Mouse (Mus musculus): ENCODE data around the gene Eif4e1b.

Gene Eif4e1b

DNA sequence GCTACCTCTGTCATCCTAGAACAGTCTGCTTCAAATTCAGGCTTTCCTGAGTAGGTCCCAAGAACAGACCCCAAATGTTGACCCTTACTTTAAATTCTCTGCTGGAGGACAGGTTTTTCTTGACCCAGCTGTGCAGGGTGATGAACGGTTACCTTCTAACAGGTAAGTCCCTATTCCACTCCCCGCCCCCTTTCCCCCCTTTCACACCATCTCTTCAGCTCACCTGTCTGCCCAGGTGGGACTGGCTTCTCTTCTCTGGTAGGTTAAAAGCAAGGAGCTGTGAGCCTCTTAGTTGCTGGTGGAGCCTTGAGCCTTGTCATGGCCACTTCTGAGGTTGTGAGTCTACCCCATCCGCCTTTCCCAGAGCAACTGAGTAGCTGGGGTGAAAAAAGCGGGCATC is at the start of gene Eif4e1b:
Eif4e1b (plus strand) TSS at position 301 of the 400 bp plus-strand sequence.
- no peak for DNase-seq (ENCODE audit: low read depth, low spot score)

- no peak for DNase-seq (ENCODE audit: low read depth, low spot score)
These were observed 46.9 kb upstream of the Eif4e1b start for GRCm38 (mm10) chr13:54736931-54737330.

GRCm38 (mm10) chr13:54737488-54738212 is 46.1 kb upstream of the Eif4e1b start:
- DNase-seq (ENCODE audit: low read depth, low spot score), result no peak

- DNase-seq (ENCODE audit: low read depth, low spot score), result no peak
These were observed 45.6 kb upstream of the Eif4e1b start for GRCm38 (mm10) chr13:54738213-54738601.

DNA sequence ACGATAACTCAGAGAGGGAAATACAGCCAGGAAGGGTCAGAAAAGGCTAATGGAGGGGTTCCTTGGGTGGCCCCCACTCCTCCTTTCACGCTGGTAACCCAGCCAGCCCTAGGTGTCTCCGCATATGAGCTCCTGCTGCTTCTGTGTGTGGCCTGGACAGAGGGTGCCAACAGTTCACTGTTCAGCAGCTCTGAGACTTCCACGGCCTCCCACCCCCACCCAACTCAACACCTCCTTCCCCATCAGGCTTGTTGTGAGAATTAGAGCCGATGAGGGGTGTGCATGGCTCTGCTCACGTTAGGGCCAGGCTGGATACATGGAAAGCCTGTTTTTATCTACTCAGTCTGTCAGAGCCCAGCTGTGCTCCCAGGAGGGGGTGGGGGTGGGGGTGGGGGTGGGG is 37.7 kb upstream of the Eif4e1b start:
- no peak for DNase-seq (ENCODE audit: low read depth, low spot score)

DNA sequence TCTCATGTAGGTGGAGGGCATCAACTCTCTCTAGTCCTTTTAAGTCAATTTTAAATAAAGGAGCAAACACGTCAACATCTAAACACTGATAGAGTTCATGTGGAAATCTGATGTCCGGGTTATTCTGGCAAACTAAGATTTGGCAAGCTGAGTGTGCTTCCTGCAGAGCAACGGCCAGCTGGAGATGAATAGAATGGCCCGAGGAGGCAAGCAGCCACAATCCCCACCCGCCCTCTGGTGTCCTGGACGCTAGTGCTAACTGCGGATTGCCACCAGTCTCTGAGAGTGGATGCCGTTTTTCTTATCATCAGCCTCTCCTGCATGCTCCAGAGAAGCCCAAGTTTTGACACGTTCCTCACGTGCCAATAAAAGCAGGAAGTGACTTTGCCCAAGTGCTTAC is 36.9 kb upstream of the Eif4e1b start:
- no peak for DNase-seq (ENCODE audit: low read depth, low spot score)

GRCm38 (mm10) chr13:54748190-54748589 is 35.6 kb upstream of the Eif4e1b start:
- DNase-seq (ENCODE audit: low read depth, low spot score), result no peak

GRCm38 (mm10) chr13:54748721-54749060 is 35.1 kb upstream of the Eif4e1b start:
- DNase-seq (ENCODE audit: low read depth, low spot score), result no peak

GRCm38 (mm10) chr13:54749061-54749863 is 34.5 kb upstream of the Eif4e1b start:
- DNase-seq (ENCODE audit: low read depth, low spot score), result peak; percentile 11

GRCm38 (mm10) chr13:54749864-54750411 is 33.9 kb upstream of the Eif4e1b start, which contains the start of gene Gprin1:
Gene Gprin1 (minus strand): TSS chr13:54749874.
- no peak for DNase-seq (ENCODE audit: low read depth, low spot score)

- peak; percentile 26 for DNase-seq (ENCODE audit: low read depth, low spot score)
These were observed 33.1 kb upstream of the Eif4e1b start for GRCm38 (mm10) chr13:54750699-54751098.

- DNase-seq (ENCODE audit: low read depth, low spot score), result no peak
These were observed 31.1 kb upstream of the Eif4e1b start for GRCm38 (mm10) chr13:54752656-54753055.

- DNase-seq (ENCODE audit: low read depth, low spot score), result no peak
These were observed 30.1 kb upstream of the Eif4e1b start for GRCm38 (mm10) chr13:54753733-54754132.

DNA sequence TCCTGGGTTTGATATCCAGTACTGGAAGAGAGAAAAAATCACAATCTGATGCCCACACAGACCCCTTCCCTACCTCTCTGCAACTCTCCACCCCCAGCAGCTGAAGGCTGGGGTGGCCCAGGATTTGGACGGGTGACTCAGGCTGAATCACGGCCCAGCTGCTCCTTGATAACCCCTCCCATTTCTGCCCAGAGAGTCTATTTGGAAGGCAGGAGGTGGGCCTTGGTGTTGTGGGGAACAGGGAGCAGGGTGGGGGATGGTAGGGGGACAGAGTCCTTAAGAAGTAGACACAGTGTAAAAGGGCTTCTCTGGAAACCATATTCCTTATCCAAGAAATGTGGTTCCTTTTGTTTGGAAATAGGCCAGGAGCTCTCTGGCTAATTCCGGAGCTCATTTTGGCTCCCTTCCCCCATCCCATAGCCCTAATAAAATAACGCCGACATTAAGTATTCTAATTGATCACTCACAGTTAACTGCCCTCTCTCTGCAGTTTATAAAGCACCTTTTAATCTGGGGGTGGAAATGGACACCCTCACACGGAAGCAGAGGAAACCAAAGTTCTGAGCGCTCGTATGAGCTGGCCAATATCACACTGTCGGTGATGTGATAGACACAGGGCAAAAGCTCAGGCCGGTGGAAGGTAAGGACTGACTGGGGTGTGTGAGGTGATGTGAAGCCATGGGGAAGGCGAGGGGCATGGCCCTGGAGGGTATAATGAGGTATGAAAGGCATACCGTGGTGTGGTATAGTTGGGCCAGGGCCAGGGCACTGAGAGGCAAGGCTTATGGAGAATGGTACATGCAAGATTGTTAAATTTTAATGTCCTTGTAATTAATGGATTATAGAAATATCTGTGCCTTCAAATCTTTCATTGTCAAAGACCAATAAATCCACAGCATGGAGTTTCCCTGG is 29.4 kb upstream of the Eif4e1b start:
- DNase-seq (ENCODE audit: low read depth, low spot score), result no peak

- no peak for DNase-seq (ENCODE audit: low read depth, low spot score)
These were observed 28.5 kb upstream of the Eif4e1b start for GRCm38 (mm10) chr13:54755201-54755830.

GRCm38 (mm10) chr13:54756156-54756712 is 27.6 kb upstream of the Eif4e1b start:
- no peak for DNase-seq (ENCODE audit: low read depth, low spot score)

DNA sequence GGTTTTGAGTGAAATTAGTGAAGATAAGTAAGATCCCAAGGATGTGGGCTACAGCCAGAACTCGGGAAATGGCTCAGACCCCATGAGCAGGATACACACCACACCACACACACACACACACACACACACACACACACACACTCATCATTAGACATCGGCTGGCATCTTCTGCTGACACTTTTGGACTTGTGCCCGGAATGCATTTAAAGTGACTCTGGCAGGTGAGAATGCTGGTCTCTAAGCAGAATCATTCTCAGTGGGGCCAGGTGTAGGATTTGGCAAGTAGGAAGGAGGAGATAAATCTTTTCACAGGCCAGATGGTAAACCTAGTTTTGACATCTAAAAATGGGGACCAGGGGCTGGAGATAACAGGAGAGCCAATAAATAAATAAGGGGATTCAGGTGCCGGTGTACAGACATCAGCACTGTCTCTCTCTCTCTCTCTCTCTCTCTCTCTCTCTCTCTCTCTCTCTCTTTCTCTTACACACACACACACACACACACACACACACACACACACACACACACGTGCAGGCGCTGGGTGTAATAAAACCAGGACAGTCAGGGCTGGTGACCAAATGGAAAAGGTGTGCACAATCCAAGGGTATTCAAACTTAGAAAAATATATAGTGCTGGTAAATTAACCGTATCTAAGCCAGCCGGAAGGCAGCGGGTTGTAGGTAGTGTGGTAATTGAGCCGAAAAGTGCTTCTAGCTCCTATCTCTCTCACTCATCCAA is 26.5 kb upstream of the Eif4e1b start:
- no peak for DNase-seq (ENCODE audit: low read depth, low spot score)

DNA sequence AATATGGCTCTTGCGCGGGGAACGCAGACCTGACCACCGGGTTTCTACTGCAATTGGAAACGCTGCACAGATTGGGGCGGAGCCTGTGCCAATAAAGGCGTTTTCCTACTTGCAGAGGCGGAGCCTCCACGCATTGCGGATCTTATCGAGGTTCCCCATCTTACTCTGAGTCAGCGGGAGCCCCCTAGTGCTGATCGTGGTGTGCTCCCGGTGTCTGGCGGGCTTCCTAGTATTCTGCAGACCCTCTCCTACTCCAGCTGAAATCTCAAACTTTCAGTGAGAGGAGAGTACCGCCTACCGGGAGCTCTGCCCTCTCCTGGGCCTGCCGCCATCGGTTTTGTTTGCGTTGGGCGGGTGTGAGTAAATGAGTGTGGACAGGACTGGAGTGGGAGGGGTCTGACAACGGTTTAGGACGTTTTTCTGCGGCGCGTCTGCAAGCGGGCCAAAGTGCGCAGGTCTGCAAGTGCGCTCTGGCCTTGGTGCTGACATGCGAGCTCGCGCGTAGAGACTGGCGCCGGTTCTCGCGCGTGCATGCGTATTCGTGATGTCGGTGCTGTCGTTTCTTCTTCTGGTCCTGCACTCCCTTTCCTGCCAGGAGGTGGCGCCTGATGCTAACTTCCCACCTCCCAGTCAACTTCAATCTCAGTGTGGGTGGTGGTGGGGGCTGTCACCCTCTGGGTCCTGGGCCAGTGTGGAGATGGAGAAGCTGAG is 25.6 kb upstream of the Eif4e1b start:
- peak; percentile 73 for DNase-seq (ENCODE audit: low read depth, low spot score)

DNA sequence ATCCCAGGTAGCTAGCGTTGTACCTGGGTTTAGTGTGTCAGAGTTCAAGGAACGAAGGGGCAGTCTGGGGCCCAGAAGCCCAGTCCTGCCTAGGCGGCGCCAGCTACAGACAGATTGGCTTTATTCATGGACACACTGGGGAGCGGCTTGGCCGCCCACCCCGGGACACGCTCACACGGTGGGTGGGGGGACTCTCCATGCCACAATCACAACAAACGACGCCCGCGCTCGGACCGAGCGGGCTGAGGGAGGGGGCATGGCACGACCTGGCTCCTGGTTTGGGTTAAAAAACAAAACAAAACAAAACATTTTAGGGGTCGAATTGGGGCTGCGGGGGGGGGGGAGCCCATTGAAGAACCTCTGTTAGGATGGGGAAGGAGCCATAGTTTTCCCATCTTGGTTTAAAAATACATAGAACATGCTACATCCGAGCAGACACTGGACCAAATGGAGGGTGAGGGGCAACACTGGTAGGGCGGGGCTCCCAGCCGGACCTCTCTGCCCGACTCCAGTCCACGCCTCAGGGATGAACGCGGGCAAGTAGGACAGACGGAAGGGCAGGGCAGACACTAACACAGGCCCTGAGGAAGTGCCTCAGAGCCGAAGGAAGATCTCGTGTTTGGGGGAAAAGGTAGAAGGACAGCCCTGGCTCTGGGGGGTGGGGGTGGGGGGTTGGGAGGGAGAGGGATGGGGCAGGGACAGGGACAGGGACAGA is 24.9 kb upstream of the Eif4e1b start:
- DNase-seq (ENCODE audit: low read depth, low spot score), result no peak
